Mouse (Mus musculus) CD4-positive, CD25-positive, alpha-beta regulatory T cell, adult 4 months (primary cell): ENCODE results near the gene Tfam. TPM values are rescaled to one million over a fixed set of nuclear protein-coding genes. Genes with fewer than 3 reads are reported as not detected.
A peak's percentile ranks its signal among the peaks of the same experiment; 100 is the strongest.

ENCODE experiments used
- ATAC-seq: one replicate; pipeline ENCODE4 v1.8.0; 2017
- polyA plus RNA-seq, 2 experiments: library from polyadenylated mRNA; unstranded; fragments of 100-300 nt; shearing (Covaris generic); gene quantifications; one replicate each; pipeline ENCODE4 v1.2.1; 2017

Tfam gene
- polyA plus RNA-seq, 2 experiments from 2014 or later: 75.2 to 89.6 TPM

DNA sequence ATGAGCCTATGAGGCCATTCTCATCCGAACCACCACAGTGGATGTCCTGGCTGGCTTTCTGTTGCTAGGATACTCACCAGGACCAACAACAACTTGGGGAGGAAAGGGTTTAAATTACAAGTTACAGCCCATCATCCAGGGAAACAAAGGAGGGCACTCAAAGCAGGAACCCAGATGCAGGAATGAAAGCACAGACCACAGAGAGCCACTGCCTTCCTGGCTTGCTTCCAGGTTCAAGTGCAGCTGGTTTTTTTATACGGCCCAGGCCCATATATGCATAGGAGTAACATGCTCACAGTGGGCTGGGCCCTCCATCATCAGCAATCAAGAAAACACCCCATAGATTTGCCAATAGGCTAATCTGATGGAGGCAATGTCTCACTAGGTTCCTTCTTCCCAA is 15.4 kb downstream of the Tfam start:
- no peak for ATAC-seq

DNA sequence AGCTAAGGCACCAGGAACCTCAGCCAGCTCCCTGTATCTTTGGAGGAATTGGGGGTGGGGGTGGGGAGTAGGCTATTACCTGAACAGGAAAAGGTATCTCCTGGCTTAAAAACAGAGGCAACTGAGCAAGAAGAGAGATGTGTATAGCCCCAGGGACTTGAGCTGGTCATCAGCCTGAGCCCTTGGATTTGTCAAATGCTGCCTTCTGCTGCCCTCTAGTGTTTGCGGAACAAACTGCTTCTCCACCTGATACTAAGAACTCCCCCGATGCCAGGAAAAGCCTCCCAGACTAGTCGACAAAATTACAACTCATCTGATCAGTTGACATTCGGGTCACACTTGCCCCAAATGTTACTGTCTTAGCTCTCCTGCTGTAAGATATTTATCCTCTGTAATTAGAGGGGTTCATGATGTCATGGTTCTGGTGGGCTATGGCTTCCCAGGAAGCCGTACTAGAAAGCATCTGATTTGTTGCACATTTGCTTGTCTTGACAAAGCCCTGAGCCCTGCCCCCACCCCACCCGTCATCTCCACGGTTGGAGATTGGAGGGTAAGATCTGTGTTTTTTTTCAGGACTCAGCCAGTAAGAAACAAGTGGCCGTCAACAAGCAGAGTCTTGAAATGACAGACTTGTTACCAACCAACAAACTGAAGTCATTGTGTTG is 19.7 kb downstream of the Tfam start:
- peak; percentile 74 for ATAC-seq

DNA sequence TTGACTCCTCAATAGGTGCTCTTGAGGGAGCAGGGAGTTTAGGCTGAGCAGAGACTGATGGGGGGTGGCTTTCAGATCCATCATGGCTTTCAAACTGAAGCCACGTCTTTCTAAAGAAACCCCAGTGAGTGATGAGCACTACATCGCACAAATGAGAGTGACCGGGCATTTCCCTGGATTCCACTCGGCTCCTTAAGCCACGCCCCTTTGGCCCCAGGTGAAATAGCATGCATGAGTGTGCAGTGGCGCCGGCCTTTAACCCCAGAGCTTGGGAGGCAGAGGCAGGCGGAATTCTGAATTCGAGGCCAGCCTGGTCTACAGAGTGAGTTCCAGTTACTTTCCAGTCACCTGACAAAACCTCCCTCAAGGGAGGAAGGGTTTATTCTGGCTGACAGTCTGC is 22.1 kb downstream of the Tfam start:
- ATAC-seq: no peak

DNA sequence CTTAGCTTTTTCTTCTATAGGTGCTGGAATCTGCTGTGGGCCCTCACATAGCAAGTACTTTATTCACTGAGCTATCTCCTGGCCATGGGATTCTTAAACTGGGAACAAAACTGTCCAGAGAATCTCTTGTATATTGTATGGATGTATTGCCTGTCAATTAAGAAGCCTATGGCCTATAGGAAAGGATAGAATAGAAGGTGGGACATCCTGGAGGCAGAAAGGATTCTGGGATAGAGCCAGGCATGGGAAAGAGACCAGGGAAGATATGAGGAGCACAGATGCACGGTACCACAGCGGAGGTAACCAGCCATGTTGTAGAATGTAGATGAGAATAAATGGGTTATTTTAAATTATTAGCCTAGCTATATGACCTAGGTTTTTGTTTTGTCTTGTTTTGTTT is 36.6 kb downstream of the Tfam start:
- no peak for ATAC-seq

DNA sequence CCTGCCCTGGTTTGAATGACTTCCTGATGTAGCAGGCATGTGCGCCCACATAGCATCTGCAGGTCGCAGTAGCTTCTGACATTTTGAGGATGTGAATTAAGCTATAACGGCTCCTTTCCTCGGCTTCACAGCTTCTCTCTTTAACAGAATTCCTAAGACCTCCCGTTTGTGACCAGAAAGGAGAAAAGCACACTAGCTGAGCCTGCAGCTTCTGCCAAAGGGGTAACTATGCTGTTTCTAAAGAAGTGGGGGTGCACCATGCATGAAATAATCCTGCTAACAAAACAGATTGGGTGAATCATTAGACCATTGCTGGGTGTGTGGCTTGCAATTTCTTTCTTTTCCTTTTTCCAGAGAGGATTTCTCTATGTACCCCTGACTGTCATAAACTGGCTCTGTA is 37.1 kb downstream of the Tfam start:
- ATAC-seq: no peak

DNA sequence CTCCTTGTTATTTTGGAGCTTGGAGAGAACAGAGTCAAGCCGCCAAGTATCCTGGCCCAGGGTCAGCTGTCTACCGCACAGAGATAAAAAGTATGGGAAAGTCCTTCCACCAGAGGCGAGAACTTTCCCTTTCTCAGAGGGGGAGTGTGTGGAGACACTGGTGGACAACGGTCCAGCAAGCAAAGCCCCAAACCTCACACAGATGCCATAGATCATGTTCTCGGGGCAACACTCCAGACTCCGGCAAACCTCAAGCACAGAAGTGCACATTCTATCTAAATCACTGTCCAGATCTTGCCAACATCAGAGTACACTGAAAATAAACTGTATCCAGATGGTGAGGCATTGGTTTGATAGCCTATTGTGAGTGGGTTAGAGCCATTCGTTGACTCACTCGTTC is 39.4 kb downstream of the Tfam start:
- ATAC-seq: no peak

DNA sequence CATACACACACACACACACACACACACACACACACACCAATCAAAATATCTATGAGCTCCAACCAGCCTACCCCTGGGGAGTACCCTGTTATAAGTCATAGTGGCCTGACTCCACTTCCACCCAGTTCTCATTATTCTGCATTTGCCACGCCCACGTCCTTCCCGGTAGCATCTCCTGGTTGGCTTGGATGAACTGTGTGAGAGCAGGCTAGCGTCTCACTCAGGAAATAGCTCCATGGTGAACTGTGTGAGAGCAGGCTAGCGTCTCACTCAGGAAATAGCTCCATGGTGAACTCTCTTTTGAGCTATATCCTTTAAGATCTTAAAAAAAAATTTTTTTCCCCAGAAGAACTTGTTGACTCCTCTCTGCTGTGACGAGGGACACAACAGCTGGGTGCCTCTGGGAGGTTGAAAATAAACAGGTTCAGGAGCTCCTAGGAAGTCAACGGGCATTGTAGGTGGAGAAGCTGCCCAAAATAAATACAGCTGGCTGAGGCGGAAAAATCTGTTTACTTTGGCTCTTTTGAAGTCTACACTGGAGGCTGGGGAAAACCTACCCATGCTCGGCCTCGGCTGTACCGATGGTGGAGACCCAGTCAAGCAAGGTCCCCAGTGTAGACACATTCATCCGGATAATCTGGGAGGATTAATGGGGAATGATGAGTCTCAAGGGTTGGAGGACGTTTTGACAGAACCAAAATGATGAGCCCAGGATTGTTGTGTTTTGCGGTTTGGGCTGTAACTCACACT is 40.9 kb downstream of the Tfam start:
- ATAC-seq: no peak

DNA sequence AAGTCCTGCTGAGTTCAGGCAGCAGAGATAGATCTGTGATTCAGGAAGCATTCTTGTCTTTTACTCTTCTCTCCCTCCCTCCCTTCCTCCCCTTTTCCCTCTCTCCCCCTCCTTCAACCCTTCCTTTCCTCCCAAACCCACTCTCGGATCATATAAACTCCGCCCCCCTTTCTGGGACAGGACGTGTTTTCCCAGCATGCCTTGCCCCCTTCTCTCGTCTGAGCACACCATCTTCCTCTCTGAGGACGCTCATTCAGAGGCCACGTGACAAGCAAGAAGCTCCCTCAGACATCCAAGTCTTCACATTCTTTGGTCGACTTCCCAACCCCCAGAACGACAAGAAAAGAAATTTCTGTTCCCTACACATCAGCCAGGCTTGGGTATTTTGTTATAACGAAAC is 42.6 kb downstream of the Tfam start:
- ATAC-seq: no peak

DNA sequence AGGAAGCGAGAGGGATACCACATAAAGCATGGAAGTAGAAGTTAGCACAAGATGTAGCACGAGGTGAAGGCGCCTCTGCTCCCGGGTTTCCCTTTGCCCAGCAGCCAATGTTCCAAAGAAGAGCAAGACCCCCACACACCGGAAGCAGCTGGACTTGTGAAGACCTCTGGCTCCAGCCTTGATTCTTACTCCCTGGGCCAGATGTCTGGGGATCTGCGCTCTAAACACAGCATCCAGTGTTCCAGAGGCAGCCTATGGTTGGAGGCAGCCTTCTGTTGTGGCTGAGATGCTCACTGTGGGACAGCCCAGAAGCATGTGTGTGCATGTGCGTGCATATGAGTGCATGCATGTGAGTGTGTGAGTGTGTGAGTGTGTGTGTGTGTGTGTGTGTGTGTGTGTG is 43.4 kb downstream of the Tfam start:
- no peak for ATAC-seq

DNA sequence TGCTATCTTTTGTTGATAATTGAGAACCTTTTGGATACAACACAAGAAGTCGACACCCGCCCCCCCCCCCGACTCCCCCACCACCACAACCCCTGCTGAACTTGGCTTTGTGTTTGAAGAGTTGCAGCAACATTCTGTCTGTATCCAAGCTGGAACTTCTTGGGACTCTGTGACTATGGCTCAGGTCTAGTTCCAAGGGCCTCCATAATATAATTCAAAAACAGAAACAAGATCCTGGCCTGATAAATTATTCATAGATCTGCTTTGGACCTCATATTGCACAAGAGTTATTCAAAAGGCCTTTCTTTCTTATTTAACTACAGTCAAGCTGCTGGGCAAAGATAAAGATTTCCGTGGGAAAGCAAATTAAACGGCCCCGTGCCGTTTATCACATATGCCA is 44.8 kb downstream of the Tfam start:
- no peak for ATAC-seq

DNA sequence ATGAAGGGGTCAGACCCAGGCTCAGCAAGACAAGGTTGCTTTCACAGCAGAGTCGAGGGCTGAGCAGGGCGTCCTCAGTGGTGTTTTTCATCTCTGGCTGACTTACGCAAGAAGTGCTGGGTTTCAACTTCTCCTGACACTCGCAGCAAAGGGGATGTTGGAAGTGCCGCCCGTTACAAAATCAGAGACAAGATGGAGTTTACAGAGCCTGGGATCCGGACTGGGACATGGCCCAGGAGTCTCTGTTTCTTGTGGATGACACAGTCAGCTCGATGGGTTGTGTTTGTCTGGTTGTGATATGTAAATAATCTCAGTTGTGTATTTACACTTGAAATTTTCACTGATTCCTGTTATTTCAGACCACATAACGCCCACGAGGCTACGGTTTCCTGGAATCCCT is 45.2 kb downstream of the Tfam start:
- ATAC-seq: no peak

DNA sequence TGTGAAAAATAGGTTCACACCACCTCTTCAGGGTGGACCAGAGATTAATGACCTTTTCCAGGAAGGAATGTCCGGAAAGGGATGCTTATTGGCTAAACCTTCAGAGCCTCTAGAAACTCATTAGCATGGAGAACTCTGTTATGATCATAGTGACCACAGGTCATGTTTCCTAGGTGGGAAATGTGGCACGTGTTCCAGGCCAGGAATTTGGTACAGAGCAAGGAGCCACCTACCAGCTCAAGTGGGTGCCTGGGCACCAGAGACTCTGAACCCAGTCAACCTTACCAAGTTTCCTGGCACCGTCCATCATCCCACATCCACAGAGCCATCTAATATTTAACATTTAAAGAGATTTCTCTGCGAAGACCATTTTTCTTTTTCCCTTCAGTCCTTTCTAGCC is 49.4 kb downstream of the Tfam start:
- no peak for ATAC-seq

DNA sequence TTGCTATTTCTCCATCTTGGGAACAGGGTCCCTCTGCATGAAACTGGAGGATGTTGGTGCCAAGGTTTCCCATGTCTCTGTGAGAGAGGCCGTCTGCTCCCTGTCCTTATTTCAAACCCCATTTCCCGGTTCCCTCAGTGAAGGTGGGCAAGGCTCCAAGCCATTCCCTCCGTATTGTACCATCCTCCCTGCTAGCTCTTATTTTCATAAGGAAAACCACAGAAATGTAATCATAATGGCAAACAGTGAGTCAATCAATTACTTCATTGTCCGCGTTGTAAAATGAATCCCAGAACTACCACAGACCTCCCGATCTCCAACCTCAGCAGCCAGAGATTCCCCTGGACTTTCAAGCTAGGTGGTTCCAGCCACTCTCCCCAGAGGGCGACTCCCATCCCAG is 53.0 kb downstream of the Tfam start:
- no peak for ATAC-seq

DNA sequence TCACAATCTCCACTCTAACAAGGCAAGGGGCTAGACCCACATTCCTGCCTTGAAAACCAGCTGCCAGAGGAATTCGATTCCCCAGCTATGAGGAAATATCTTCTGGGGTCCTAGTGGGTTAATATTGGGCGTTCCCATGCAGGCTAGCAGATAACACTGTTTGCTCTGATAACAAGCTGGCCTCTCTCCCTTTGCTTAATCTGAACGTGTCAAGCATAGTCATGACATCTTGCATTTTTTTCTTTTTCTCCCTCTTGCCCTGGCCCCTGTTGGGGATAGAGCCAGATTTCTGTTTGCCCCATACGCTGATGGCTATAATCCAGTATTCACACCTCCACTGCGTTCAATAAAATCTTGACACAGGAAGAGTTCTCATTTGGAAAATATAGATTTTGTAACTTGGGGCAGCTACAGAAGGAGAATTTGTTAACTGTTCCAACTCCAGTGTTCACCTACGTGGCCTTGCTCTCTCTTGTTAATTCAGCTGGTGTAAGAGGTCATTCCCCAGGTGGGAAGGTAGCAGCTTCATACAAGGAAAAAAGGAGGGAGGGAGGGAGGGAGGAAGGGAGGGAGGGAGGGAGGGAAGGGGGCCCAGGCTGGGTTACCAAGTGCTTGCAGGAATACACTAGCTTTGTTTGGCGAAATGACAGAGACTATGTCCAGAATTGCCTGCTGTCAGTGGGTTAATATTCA is 54.6 kb downstream of the Tfam start:
- no peak for ATAC-seq

DNA sequence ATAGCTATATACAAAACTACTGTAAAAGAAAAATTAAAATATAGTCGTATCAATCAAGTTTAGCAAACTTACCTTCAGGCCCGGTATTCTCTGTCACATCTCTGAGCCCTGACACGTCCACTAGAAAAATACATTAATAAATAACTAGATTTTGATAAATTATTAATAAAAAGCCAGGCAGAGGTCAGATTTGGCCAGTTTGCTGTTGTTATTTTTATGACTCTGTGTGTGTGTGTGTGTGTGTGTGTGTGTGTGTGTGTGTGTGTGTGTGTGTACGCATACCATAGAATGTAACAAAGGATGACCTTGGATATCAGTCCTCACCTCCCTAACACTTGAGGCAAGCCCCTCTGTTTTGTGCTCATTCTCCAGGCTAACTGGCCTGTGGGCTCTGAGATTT is 56.1 kb downstream of the Tfam start:
- no peak for ATAC-seq

DNA sequence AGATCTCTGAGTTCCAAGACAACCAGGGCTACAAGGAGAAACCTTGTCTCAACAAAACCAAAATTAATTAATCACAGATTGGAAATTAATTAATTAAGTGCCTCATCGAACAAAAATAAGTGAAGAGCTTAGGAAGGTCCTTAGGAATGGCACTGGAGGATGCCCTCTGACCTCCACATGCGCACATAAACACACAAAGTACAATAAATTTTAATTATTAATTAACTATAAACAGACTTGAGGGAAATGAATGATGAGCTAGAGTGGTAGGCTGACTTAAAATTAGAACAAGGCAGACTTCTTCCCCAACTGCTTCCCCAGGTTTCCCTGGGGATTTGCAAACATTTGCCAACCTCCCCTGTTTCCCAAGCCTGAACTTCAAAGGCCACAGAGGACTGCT is 57.0 kb downstream of the Tfam start:
- ATAC-seq: no peak

DNA sequence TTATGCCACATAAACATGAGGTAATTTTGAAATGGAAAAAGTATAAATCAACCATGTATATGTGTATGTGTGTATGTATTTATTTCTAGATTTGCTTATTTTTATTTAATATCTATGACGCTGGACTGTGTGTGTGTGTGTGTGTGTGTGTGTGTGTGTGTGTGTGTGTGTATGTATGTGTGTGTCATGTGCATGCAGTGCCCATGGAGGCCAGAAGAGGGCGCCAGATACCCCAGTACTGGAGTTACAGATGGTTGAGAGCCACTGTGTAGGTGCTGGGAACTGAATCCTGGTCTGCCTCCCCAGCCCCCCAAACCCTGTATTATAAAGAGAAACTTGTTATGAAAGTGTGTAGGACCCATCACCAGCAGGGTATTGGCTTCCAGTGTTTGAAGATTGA is 58.0 kb downstream of the Tfam start:
- no peak for ATAC-seq

DNA sequence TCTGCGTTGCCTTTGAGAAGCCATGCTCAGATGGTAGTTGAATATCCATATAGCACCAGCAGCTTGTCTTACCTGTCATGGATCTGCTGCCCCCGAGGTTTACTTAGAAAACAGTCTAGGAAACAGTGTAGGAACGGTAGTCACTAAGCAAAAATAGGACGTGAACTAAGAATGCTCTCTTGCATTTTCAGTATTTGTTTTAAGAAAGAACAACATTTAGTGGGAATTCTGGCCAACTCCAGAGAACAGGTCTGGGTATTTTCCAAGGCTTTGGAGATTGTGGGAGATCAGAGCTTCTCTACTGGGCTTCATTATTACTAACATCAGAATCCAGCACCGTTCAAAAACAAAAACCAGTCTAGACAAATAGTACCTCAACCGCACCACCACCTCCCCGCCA is 60.9 kb downstream of the Tfam start:
- no peak for ATAC-seq

DNA sequence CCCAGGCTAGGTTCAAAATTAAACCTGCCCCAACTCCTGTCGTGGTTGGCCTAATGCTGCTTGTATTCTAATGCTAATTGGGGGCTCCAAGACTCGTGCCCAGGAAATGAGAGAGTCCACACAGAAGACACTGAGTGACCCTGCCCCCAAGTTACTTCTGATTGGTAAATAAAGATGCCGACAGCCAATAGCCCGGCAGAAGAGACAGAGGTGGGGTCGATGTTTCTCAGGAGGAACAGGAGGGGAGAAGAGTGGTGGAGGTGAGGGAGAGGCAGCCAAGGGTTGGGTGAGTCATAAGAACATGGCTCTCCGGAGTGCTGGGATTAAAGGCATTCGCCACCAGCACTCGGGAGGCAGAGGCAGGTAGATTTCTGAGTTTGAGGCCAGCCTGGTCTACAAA is 61.7 kb downstream of the Tfam start:
- no peak for ATAC-seq

Other genes starting within 250 kb of the Tfam start
- gene Bicc1, start 78.6 kb downstream of the Tfam start, polyA plus RNA-seq: under 1 TPM in 1 of 2 experiments, not detected in 1; 0.11 TPM
- gene Ube2d1, start 47.0 kb upstream of the Tfam start, polyA plus RNA-seq: 10 to 100 TPM; 16.6 to 22.2 TPM
- gene Cisd1, start 106.7 kb upstream of the Tfam start, polyA plus RNA-seq: 10 to 100 TPM; 30.9 to 33.7 TPM
- gene Ipmk, start 109.5 kb upstream of the Tfam start, polyA plus RNA-seq: 1 to 10 TPM; 2.9 to 4.1 TPM